Mouse (Mus musculus) MEL (cell line): Measurements from ENCODE around the gene Sgpp1. TPM values are rescaled to one million over a fixed set of nuclear protein-coding genes. Genes with fewer than 3 reads are reported as not detected.

Experiments used
- DNase-seq: peaks from one replicate; pipeline ENCODE4 v3.0.0; 2011; ENCODE audit warnings: low read depth, low spot score
- H3K27ac ChIP-seq: 2 replicates; pipeline ENCODE4 v1.5.1; 2012; ENCODE audit warnings: low read depth, mild to moderate bottlenecking, control low read depth, low read length, moderate library complexity; ENCODE audit not compliant: control insufficient read depth
- H3K27me3 ChIP-seq, 2 experiments: fragments of 150-350 bp in 1 of 2; sonication (generic) in 1 of 2; 2 replicates each; pipeline ENCODE4 v1.6.1; 2012; ENCODE audit warnings: low read length in 2 of 2, mild to moderate bottlenecking in 2 of 2, improper control_type of control experiment in 1 of 2, moderate library complexity in 1 of 2; ENCODE audit not compliant: insufficient read depth in 2 of 2, control insufficient read depth in 1 of 2
- H3K36me3 ChIP-seq, 2 experiments: 2 replicates each; pipeline ENCODE4 v1.6.1; 2012 to 2014; ENCODE audit warnings: low read length in 2 of 2, improper control_type of control experiment in 1 of 2, inconsistent platforms in 1 of 2, mild to moderate bottlenecking in 1 of 2; ENCODE audit not compliant: insufficient read depth in 2 of 2, control insufficient read depth in 1 of 2
- H3K4me1 ChIP-seq, 2 experiments: fragments of 150-350 bp in 1 of 2; sonication (generic) in 1 of 2; 2 replicates each; pipeline ENCODE4 v1.6.1; 2012; ENCODE audit warnings: low read length in 2 of 2, improper control_type of control experiment in 1 of 2, mild to moderate bottlenecking in 1 of 2; ENCODE audit not compliant: insufficient read depth in 2 of 2, control insufficient read depth in 1 of 2
- H3K4me3 ChIP-seq, 2 experiments: fragments of 150-350 bp in 1 of 2; sonication (generic) in 1 of 2; 2 replicates each; pipeline ENCODE4 v1.5.1; 2012; ENCODE audit warnings: low read depth in 2 of 2, low read length in 2 of 2, mild to moderate bottlenecking in 2 of 2, moderate library complexity in 2 of 2, control low read depth in 1 of 2, improper control_type of control experiment in 1 of 2; ENCODE audit not compliant: control insufficient read depth in 1 of 2, insufficient read depth in 1 of 2
- H3K79me2 ChIP-seq: 2 replicates; pipeline ENCODE4 v1.6.1; 2012; ENCODE audit warnings: mild to moderate bottlenecking, low read length, moderate library complexity; ENCODE audit not compliant: control insufficient read depth, poor library complexity, insufficient read depth
- H3K9ac ChIP-seq: 2 replicates; pipeline ENCODE4 v1.6.1; 2012; ENCODE audit warnings: low read depth, mild to moderate bottlenecking, control low read depth, low read length, moderate library complexity; ENCODE audit not compliant: control insufficient read depth, poor library complexity, severe bottlenecking
- H3K9me3 ChIP-seq: fragments of 150-350 bp; sonication (generic); replicated peaks from 2 replicates; pipeline ENCODE4 v1.6.1; 2012; ENCODE audit warnings: mild to moderate bottlenecking, low read length, improper control_type of control experiment, moderate library complexity; ENCODE audit not compliant: insufficient read depth
- BHLHE40 ChIP-seq: IDR thresholded peaks from 2 replicates; pipeline ENCODE4 v1.6.1; 2012; ENCODE audit warnings: low read depth, mild to moderate bottlenecking, inconsistent platforms, low read length, improper control_type of control experiment, borderline replicate concordance
- CHD1 ChIP-seq: IDR thresholded peaks from 2 replicates; pipeline ENCODE4 v1.6.1; 2012; ENCODE audit warnings: low read depth, mild to moderate bottlenecking, inconsistent platforms, low read length, improper control_type of control experiment
- CHD2 ChIP-seq: IDR thresholded peaks from 2 replicates; pipeline ENCODE4 v1.6.1; 2011; ENCODE audit warnings: low read length, improper control_type of control experiment
- CTCF ChIP-seq, 3 experiments: IDR thresholded peaks in 2 of 3; conservative IDR thresholded peaks in 1 of 3; 2 replicates each; pipeline ENCODE4 v1.5.1; 2011 to 2012; ENCODE audit warnings: low read length in 3 of 3, low read depth in 2 of 3, mild to moderate bottlenecking in 2 of 3, improper control_type of control experiment in 1 of 3, inconsistent platforms in 1 of 3, mixed read lengths in 1 of 3, moderate library complexity in 1 of 3; ENCODE audit not compliant: control insufficient read depth in 1 of 3, insufficient read depth in 1 of 3, poor library complexity in 1 of 3, severe bottlenecking in 1 of 3
- ELF1 ChIP-seq: IDR thresholded peaks from 2 replicates; pipeline ENCODE4 v1.6.1; 2014; ENCODE audit warnings: low read depth, mild to moderate bottlenecking, inconsistent platforms, low read length, improper control_type of control experiment, moderate library complexity
- EP300 ChIP-seq, 2 experiments: IDR thresholded peaks; 2 replicates each; pipeline ENCODE4 v1.6.1; 2011; ENCODE audit warnings: improper control_type of control experiment in 2 of 2, low read length in 2 of 2, low read depth in 1 of 2, mild to moderate bottlenecking in 1 of 2
- ETS1 ChIP-seq: IDR thresholded peaks from 2 replicates; pipeline ENCODE4 v1.6.1; 2012; ENCODE audit warnings: low read depth, mild to moderate bottlenecking, inconsistent platforms, low read length, improper control_type of control experiment, moderate library complexity
- GABPA ChIP-seq: IDR thresholded peaks from 2 replicates; pipeline ENCODE4 v1.6.1; 2012; ENCODE audit warnings: low read depth, mild to moderate bottlenecking, inconsistent platforms, low read length, improper control_type of control experiment, moderate library complexity
- GATA1 ChIP-seq: IDR thresholded peaks from 2 replicates; pipeline ENCODE4 v1.6.1; 2011; ENCODE audit warnings: low read depth, low read length, improper control_type of control experiment
- JUND ChIP-seq: IDR thresholded peaks from 2 replicates; pipeline ENCODE4 v1.6.1; 2011; ENCODE audit warnings: low read depth, mild to moderate bottlenecking, improper control_type of control experiment, low read length
- KAT2A ChIP-seq: conservative IDR thresholded peaks from 2 replicates; pipeline ENCODE4 v1.6.1; 2012; ENCODE audit warnings: low read depth, low read length, improper control_type of control experiment, inconsistent platforms
- MAFK ChIP-seq: IDR thresholded peaks from 2 replicates; pipeline ENCODE4 v1.6.1; 2011; ENCODE audit warnings: low read depth, mild to moderate bottlenecking, low read length, improper control_type of control experiment, borderline replicate concordance
- MAX ChIP-seq: IDR thresholded peaks from 2 replicates; pipeline ENCODE4 v1.6.1; 2011; ENCODE audit warnings: low read length, improper control_type of control experiment
- MAZ ChIP-seq: IDR thresholded peaks from 2 replicates; pipeline ENCODE4 v1.6.1; 2012; ENCODE audit warnings: low read depth, mild to moderate bottlenecking, inconsistent platforms, low read length, improper control_type of control experiment
- MEF2A ChIP-seq: IDR thresholded peaks from 2 replicates; pipeline ENCODE4 v1.6.1; 2014; ENCODE audit warnings: low read depth, mild to moderate bottlenecking, inconsistent platforms, low read length, improper control_type of control experiment; ENCODE audit not compliant: poor library complexity, insufficient replicate concordance, severe bottlenecking; ENCODE audit errors: extremely low read depth
- MXI1 ChIP-seq: IDR thresholded peaks from 2 replicates; pipeline ENCODE4 v1.6.1; 2011; ENCODE audit warnings: mild to moderate bottlenecking, low read depth, low read length, improper control_type of control experiment
- MYB ChIP-seq: IDR thresholded peaks from 2 replicates; pipeline ENCODE4 v1.6.1; 2011; ENCODE audit warnings: mild to moderate bottlenecking, low read depth, low read length, improper control_type of control experiment
- MYC ChIP-seq: IDR thresholded peaks from 2 replicates; pipeline ENCODE4 v1.6.1; 2011; ENCODE audit warnings: low read depth, mild to moderate bottlenecking, low read length, improper control_type of control experiment, moderate library complexity
- NELFE ChIP-seq: IDR thresholded peaks from 2 replicates; pipeline ENCODE4 v1.6.1; 2011; ENCODE audit warnings: low read depth, low read length, improper control_type of control experiment
- POLR2A ChIP-seq, 2 experiments: IDR thresholded peaks; 2 replicates each; pipeline ENCODE4 v1.6.1; 2011 to 2012; ENCODE audit warnings: low read length in 2 of 2, mild to moderate bottlenecking in 2 of 2, control low read depth in 1 of 2, improper control_type of control experiment in 1 of 2, low read depth in 1 of 2, moderate library complexity in 1 of 2; ENCODE audit not compliant: control insufficient read depth in 1 of 2, insufficient read depth in 1 of 2, poor library complexity in 1 of 2
- POLR2AphosphoS2 ChIP-seq: IDR thresholded peaks from 2 replicates; pipeline ENCODE4 v1.6.1; 2011; ENCODE audit warnings: low read length, improper control_type of control experiment
- POLR2AphosphoS5 ChIP-seq: IDR thresholded peaks from 2 replicates; pipeline ENCODE4 v1.6.1; 2012; ENCODE audit warnings: low read depth, borderline replicate concordance, mild to moderate bottlenecking, inconsistent platforms, low read length, moderate library complexity, mixed read lengths
- RAD21 ChIP-seq: IDR thresholded peaks from 2 replicates; pipeline ENCODE4 v1.6.1; 2011; ENCODE audit warnings: mild to moderate bottlenecking, low read depth, low read length, improper control_type of control experiment
- RCOR1 ChIP-seq: IDR thresholded peaks from 2 replicates; pipeline ENCODE4 v1.6.1; 2012; ENCODE audit warnings: low read depth, mild to moderate bottlenecking, inconsistent platforms, low read length, improper control_type of control experiment
- SIN3A ChIP-seq: IDR thresholded peaks from 2 replicates; pipeline ENCODE4 v1.6.1; 2012; ENCODE audit warnings: low read length, improper control_type of control experiment, inconsistent platforms
- SMC3 ChIP-seq: IDR thresholded peaks from 2 replicates; pipeline ENCODE4 v1.6.1; 2011; ENCODE audit warnings: low read depth, low read length, improper control_type of control experiment
- TAL1 ChIP-seq: IDR thresholded peaks from 2 replicates; pipeline ENCODE4 v1.6.1; 2012; ENCODE audit warnings: mild to moderate bottlenecking, inconsistent platforms, low read length, moderate library complexity, mixed read lengths
- TBP ChIP-seq: IDR thresholded peaks from 2 replicates; pipeline ENCODE4 v1.8.0; 2011; ENCODE audit warnings: low read depth, low read length, improper control_type of control experiment
- USF1 ChIP-seq: IDR thresholded peaks from 2 replicates; pipeline ENCODE4 v1.6.1; 2014; ENCODE audit warnings: low read depth, mild to moderate bottlenecking, inconsistent platforms, low read length, improper control_type of control experiment, moderate library complexity
- USF2 ChIP-seq, 2 experiments: IDR thresholded peaks; 2 replicates each; pipeline ENCODE4 v1.6.1; 2011 to 2012; ENCODE audit warnings: improper control_type of control experiment in 2 of 2, low read length in 2 of 2, borderline replicate concordance in 1 of 2, inconsistent platforms in 1 of 2, low read depth in 1 of 2, mild to moderate bottlenecking in 1 of 2; ENCODE audit not compliant: insufficient read depth in 1 of 2
- ZC3H11A ChIP-seq: IDR thresholded peaks from 2 replicates; pipeline ENCODE4 v1.6.1; 2012; ENCODE audit warnings: low read depth, mild to moderate bottlenecking, inconsistent platforms, low read length, improper control_type of control experiment
- ZKSCAN1 ChIP-seq: IDR thresholded peaks from 2 replicates; pipeline ENCODE4 v1.6.1; 2012; ENCODE audit warnings: low read depth, mild to moderate bottlenecking, inconsistent platforms, low read length, improper control_type of control experiment, moderate library complexity
- polyA plus RNA-seq, 2 experiments: library from polyadenylated mRNA; stranded (reverse) in 1 of 2; unstranded in 1 of 2; fragments of >175 nt in 1 of 2; fragments of >200 nt in 1 of 2; gene quantifications; 2 replicates each; pipeline versions ENCODE4 v1.2.1 to v1.2.4; 2012; ENCODE audit warnings: low replicate concordance in 2 of 2, low read depth in 1 of 2; ENCODE audit not compliant: insufficient read length in 2 of 2, insufficient read depth in 1 of 2, missing spikeins in 1 of 2
- total RNA-seq: library from RNA; depleted of rRNA; stranded (reverse); fragments of 300-350 nt; gene quantifications from 2 replicates; pipeline ENCODE4 v1.2.3, GENCODE M21; 2012

Sgpp1 gene
- total and polyA plus RNA-seq, 3 experiments = 22.7 to 28.8 TPM; not detected in 1

DNA sequence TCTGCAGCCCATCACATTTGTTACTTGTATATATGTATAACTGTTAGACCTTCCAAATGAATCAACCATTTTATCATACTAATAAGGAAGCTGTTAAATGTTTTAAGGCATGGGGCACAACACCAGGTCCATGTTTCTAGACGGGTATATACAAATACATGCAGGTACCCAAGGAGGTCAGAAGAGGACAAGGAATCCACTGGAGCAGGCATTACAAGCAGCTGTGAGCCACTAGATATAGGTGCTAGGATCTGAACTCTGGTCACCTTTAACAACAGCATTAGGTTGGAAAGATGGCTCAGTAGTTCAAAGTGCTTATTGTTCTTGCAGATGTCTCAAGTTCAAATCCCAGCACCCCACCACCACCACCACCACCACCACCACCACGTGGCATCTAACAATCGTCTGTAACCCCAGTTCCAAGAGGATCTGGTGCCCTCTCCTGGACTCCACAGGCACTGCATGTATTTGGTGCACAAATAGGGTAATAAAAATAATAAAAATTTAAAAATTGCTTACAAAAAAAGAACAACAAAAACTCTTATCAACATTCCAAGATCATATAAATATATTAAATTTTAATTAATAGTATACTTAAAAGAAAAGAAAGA lies 37.0 kb upstream of the Sgpp1 start:
- TF ChIP-seq POLR2A (IDR thresholded peaks at IDR 0.05; ENCODE audit: control insufficient read depth in 1 of 2, insufficient read depth in 1 of 2, low read depth in 1 of 2, low read length in 2 of 2, poor library complexity in 1 of 2) (no peak), MEF2A (no peak), NELFE (no peak), MAZ (no peak), USF2 (IDR thresholded peaks at IDR 0.05; ENCODE audit: borderline replicate concordance in 1 of 2, insufficient read depth in 1 of 2, low read depth in 1 of 2, low read length in 2 of 2) (no peak), BHLHE40 (no peak), MXI1 (peak; percentile 70), CHD2 (no peak), ELF1 (no peak), GATA1 (no peak), TAL1 (no peak), KAT2A (no peak), CHD1 (no peak), RAD21 (peak; percentile 90), POLR2AphosphoS5 (no peak), RCOR1 (no peak), EP300 (IDR thresholded peaks at IDR 0.05; ENCODE audit: low read depth in 1 of 2, low read length in 2 of 2) (no peak), POLR2AphosphoS2 (no peak), USF1 (peak; percentile 77), SIN3A (peak; percentile 55; the same call in 1 of the 2 replicates), JUND (no peak), ETS1 (no peak), SMC3 (peak; percentile 87), ZKSCAN1 (no peak), MYC (peak; percentile 97), MAFK (no peak), MYB (no peak), MAX (peak; percentile 74), CTCF (IDR thresholded peaks at IDR 0.05 in 2 of 3, conservative IDR thresholded peaks at IDR 0.05 in 1 of 3; ENCODE audit: control insufficient read depth in 1 of 3, insufficient read depth in 1 of 3, low read depth in 2 of 3, low read length in 3 of 3, poor library complexity in 1 of 3, severe bottlenecking in 1 of 3) (peak in 2 of 3 experiments; percentile 80 to 85; a peak in 5 of 6 replicates), TBP (no peak), ZC3H11A (peak; percentile 91), GABPA (no peak)
- H3K9ac ChIP-seq = no peak overlapping the region
- H3K4me1 ChIP-seq = no peaks in the 10 kb centered on the region
- peak; percentile 78 for DNase-seq
- H3K79me2 ChIP-seq = no peaks in the 10 kb centered on the region
- H3K36me3 ChIP-seq = peaks cover 0 to 7% of the 10 kb centered on the region in 2 experiments; a peak in 2 of 4 replicates
- no peaks in the 10 kb centered on the region for H3K27me3 ChIP-seq
- no peaks in the 10 kb centered on the region for H3K9me3 ChIP-seq
- no peak overlapping the region for H3K27ac ChIP-seq
- H3K4me3 ChIP-seq = no peak overlapping the region
